Comparison of ENCODE assay signal across 8 mouse cellular contexts in genomic region chr1:119912953-119913814, GRCm38 (mm10). TPM values are rescaled to one million over a fixed set of nuclear protein-coding genes. Genes with fewer than 3 reads are reported as not detected.
DNase-seq lines count a peak whose midpoint lies in the region; ATAC-seq and TF ChIP-seq lines count a peak whose summit lies in the region.

Gene Tmem177, minus strand, starts transcription at chr1:119913208.

- H3K27ac ChIP-seq in forebrain, embryonic 11.5 days (ENCODE audit: low read depth, low read length) = no peak within 1 kb of the TSS
- H3K27ac ChIP-seq in heart, postnatal 0 days (ENCODE audit: low read depth) = peak within 1 kb of the TSS; percentile 55
- peak within 1 kb of the TSS; percentile 74 for H3K27ac ChIP-seq in liver, embryonic 16.5 days (ENCODE audit: low read length)
- H3K27ac ChIP-seq in neural tube, embryonic 13.5 days (replicated peaks) = peak within 1 kb of the TSS; percentile 62
- peak within 1 kb of the TSS; percentile 78 for H3K27ac ChIP-seq in testis, adult 2 months (ENCODE audit: control insufficient read depth, insufficient read depth, low read depth, low read length)

- ATAC-seq in forebrain, embryonic 11.5 days (replicated peaks; ENCODE audit: low FRiP score) = peak; percentile 98
- peak; percentile 98 for ATAC-seq in heart, postnatal 0 days (ENCODE audit: insufficient read depth, low read depth)
- peak; percentile 95 for ATAC-seq in liver, embryonic 16.5 days (ENCODE audit: low read depth)
- ATAC-seq in neural tube, embryonic 13.5 days (ENCODE audit: low read depth) = peak; percentile 97

- no peaks in the 10 kb centered on the region for H3K9me3 ChIP-seq in forebrain, embryonic 11.5 days (ENCODE audit: control insufficient read depth, low read length)
- no peaks in the 10 kb centered on the region for H3K9me3 ChIP-seq in heart, postnatal 0 days (replicated peaks; ENCODE audit: control insufficient read depth, low read length)
- no peaks in the 10 kb centered on the region for H3K9me3 ChIP-seq in liver, embryonic 16.5 days (replicated peaks; ENCODE audit: control insufficient read depth, low read length)
- no peaks in the 10 kb centered on the region for H3K9me3 ChIP-seq in neural tube, embryonic 13.5 days

- H3K36me3 ChIP-seq in forebrain, embryonic 11.5 days (ENCODE audit: control insufficient read depth, insufficient read depth, low read length) = no peaks in the 10 kb centered on the region
- 0 out of 2 replicates have a peak, but pooled peaks cover 4% of the 10 kb centered on the region for H3K36me3 ChIP-seq in heart, postnatal 0 days (replicated peaks; ENCODE audit: control insufficient read depth, insufficient read depth, low read length)
- H3K36me3 ChIP-seq in liver, embryonic 16.5 days (ENCODE audit: control insufficient read depth, insufficient read depth) = no peaks in the 10 kb centered on the region
- peaks cover 27% of the 10 kb centered on the region for H3K36me3 ChIP-seq in neural tube, embryonic 13.5 days
- H3K36me3 ChIP-seq in testis, adult 2 months (ENCODE audit: control insufficient read depth, insufficient read depth, low read length) = no peaks in the 10 kb centered on the region

- H3K9ac ChIP-seq in forebrain, embryonic 11.5 days (ENCODE audit: low read length) = peak within 1 kb of the TSS; percentile 68
- H3K9ac ChIP-seq in heart, postnatal 0 days (replicated peaks; ENCODE audit: low read depth, low read length) = peak within 1 kb of the TSS; percentile 9; the same call in 1 of the 2 replicates
- peak within 1 kb of the TSS; percentile 72 for H3K9ac ChIP-seq in liver, embryonic 16.5 days (ENCODE audit: low read depth, low read length)
- peak within 1 kb of the TSS; percentile 73 for H3K9ac ChIP-seq in neural tube, embryonic 13.5 days

- TF ChIP-seq EP300 in heart, postnatal 0 days (IDR thresholded peaks at IDR 0.05; ENCODE audit: low read depth) = no peak

- WGBS in forebrain, embryonic 11.5 days = 13% methylated on average over 42 of the region's 42 CpGs
- WGBS in heart, postnatal 0 days = 9% methylated on average over 42 of the region's 42 CpGs
- 8% methylated on average over 42 of the region's 42 CpGs for WGBS in liver, embryonic 16.5 days (ENCODE audit: insufficient replicate concordance)
- 11% methylated on average over 42 of the region's 42 CpGs for WGBS in neural tube, embryonic 13.5 days

- H3K27me3 ChIP-seq in forebrain, embryonic 11.5 days (ENCODE audit: control insufficient read depth, insufficient read depth, low read length) = no peaks in the 10 kb centered on the region
- no peaks in the 10 kb centered on the region for H3K27me3 ChIP-seq in heart, postnatal 0 days (ENCODE audit: control insufficient read depth, insufficient read depth, low read length)
- no peaks in the 10 kb centered on the region for H3K27me3 ChIP-seq in liver, embryonic 16.5 days (ENCODE audit: control insufficient read depth, insufficient read depth, low read depth, low read length)
- H3K27me3 ChIP-seq in neural tube, embryonic 13.5 days = no peaks in the 10 kb centered on the region
- no peaks in the 10 kb centered on the region for H3K27me3 ChIP-seq in testis, adult 2 months (ENCODE audit: control insufficient read depth, insufficient read depth, low read length)

- DNase-seq in CD8-positive naive resting alpha-beta T cell, adult 2 months (ENCODE audit: low read depth in 2 of 2, low spot score in 2 of 2) = peak; percentile 97 to 98
- peak; percentile 94 for DNase-seq in c-Kit-positive CD71-positive TER-119-negative erythroid progenitor cells, embryonic 14.5 days (ENCODE audit: low read depth)
- peak; percentile 96 for DNase-seq in forebrain, embryonic 11.5 days (ENCODE audit: low spot score)
- peak; percentile 83 for DNase-seq in heart, postnatal 0 days (ENCODE audit: low spot score)
- peak; percentile 98 for DNase-seq in kidney, postnatal 4 days

- no peaks in the 10 kb centered on the region for H3K4me1 ChIP-seq in forebrain, embryonic 11.5 days (replicated peaks; ENCODE audit: control insufficient read depth, insufficient read depth, low read length)
- peaks cover 3% of the 10 kb centered on the region; the same call in 1 of the 2 replicates for H3K4me1 ChIP-seq in heart, postnatal 0 days (ENCODE audit: control insufficient read depth, insufficient read depth)
- H3K4me1 ChIP-seq in liver, embryonic 16.5 days (ENCODE audit: control insufficient read depth, low read depth, low read length) = peaks cover 10% of the 10 kb centered on the region
- H3K4me1 ChIP-seq in neural tube, embryonic 13.5 days (replicated peaks) = peaks cover 10% of the 10 kb centered on the region
- H3K4me1 ChIP-seq in testis, adult 2 months (ENCODE audit: control insufficient read depth, insufficient read depth, low read length) = no peaks in the 10 kb centered on the region; the same call in none of the 2 replicates

- peak; percentile 89 for TF ChIP-seq POLR2A in testis, adult 2 months (IDR thresholded peaks at IDR 0.05; ENCODE audit: control insufficient read depth, low read depth, low read length)

- H3K4me2 ChIP-seq in forebrain, embryonic 11.5 days (ENCODE audit: low read depth, low read length, severe bottlenecking) = peak within 1 kb of the TSS; percentile 70
- peak within 1 kb of the TSS; percentile 75 for H3K4me2 ChIP-seq in heart, postnatal 0 days (ENCODE audit: low read depth, low read length)
- peak within 1 kb of the TSS; percentile 82 for H3K4me2 ChIP-seq in liver, embryonic 16.5 days (ENCODE audit: low read depth, low read length)
- H3K4me2 ChIP-seq in neural tube, embryonic 13.5 days = peak within 1 kb of the TSS; percentile 65

- peak within 1 kb of the TSS; percentile 48 for H3K4me3 ChIP-seq in forebrain, embryonic 11.5 days (ENCODE audit: low read depth, low read length)
- peak within 1 kb of the TSS; percentile 58 for H3K4me3 ChIP-seq in heart, postnatal 0 days (ENCODE audit: low read depth, low read length)
- peak within 1 kb of the TSS; percentile 77 for H3K4me3 ChIP-seq in liver, embryonic 16.5 days (ENCODE audit: low read depth, low read length)
- peak within 1 kb of the TSS; percentile 56 for H3K4me3 ChIP-seq in neural tube, embryonic 13.5 days
- H3K4me3 ChIP-seq in testis, adult 2 months (ENCODE audit: control insufficient read depth, low read depth, low read length) = peak within 1 kb of the TSS; percentile 90

- TF ChIP-seq CTCF in heart, postnatal 0 days (IDR thresholded peaks at IDR 0.05; ENCODE audit: low read depth) = no peak
- TF ChIP-seq CTCF in testis, adult 2 months (IDR thresholded peaks at IDR 0.05; ENCODE audit: control insufficient read depth, insufficient read depth, insufficient replicate concordance, low read depth, low read length) = no peak

RNA-seq across cellular contexts. Expression of gene Tmem177, which starts in this region (rescaled TPM):
- 9.5 and 10.6 TPM in 2 replicates for polyA plus RNA-seq in forebrain, embryonic 11.5 days (2014; fragmentation: Nextera tagmentation; extraction: Ambion mirVana)
- 9.4 and 11.3 TPM in 2 replicates for total RNA-seq in heart, postnatal 0 days (2014; rRNA removed; ENCODE audit: low replicate concordance)
- polyA plus RNA-seq in heart, postnatal 0 days (2015; fragmentation: Nextera tagmentation; extraction: Ambion mirVana) = 5.3 and 6.6 TPM in 2 replicates
- polyA plus RNA-seq in liver, embryonic 16.5 days (2015; fragmentation: Nextera tagmentation; extraction: Ambion mirVana) = 4.0 and 4.2 TPM in 2 replicates
- polyA plus RNA-seq in neural tube, embryonic 13.5 days (2015; fragmentation: Nextera tagmentation; extraction: Ambion mirVana) = 6.9 and 7.2 TPM in 2 replicates
- polyA plus RNA-seq in testis, adult 2 months (2012; rRNA removed) = 12.6 and 13.4 TPM in 2 replicates

Comparison
In these comparisons a context has a peak if more than half of its experiments do, and no peak if none do; other contexts are left out.
1. H3K9ac ChIP-seq: peak in every context shown above with its lines; median percentile 73 in neural tube, embryonic 13.5 days; 72 in liver, embryonic 16.5 days; 68 in forebrain, embryonic 11.5 days; 9 in heart, postnatal 0 days.